Mouse (Mus musculus): Measurements from ENCODE around the gene Nr6a1. TPM values are rescaled to one million over a fixed set of nuclear protein-coding genes. Genes with fewer than 3 reads are reported as not detected.

Nr6a1 gene
- 5.3 and 5.4 TPM in 2 replicates for polyA plus RNA-seq (2012; rRNA removed)

DNA sequence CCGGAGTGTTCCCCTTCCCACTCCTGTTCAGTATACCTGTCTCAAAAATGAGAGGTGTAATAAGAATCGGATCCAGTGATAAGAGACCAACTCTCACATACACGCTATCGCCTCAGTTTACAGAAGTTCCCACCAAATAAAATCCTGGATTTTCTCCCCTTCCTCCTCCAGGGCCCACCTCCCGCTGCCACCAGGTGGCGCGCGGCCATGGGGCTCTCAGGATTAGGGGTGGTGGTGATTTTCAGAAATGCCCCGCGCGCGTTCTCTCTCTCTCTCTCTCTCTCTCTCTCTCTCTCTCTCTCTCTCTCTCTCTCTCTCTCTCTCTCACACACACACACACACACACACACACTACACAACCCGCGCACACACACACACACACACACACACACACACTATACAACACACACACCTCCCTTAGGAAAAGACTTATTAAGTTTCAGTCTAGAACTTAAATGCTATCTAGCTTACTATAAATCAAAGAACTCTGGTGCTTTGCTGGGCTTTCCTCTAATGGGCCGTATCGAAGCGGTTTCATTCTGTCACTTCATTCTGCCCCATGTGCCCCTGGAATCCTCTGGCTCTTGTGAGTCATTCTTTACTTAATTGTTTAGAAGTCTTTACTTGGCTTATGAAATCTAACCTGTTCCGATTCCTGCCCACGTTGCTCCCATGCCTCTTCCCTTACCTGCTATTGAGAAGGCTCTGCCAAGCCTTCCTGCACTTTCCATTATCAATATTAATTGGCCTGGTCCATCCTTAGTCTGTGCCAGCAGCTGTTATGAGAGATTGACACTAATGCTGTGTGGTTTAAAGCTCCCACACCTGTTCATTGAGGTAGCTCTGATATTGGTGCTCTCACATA, at the start of gene Nr6a1:
Gene Nr6a1, minus strand, starts transcription at position 574 of the 865 bp plus-strand sequence.
- no peak for DNase-seq (ENCODE audit: low spot score)

DNA sequence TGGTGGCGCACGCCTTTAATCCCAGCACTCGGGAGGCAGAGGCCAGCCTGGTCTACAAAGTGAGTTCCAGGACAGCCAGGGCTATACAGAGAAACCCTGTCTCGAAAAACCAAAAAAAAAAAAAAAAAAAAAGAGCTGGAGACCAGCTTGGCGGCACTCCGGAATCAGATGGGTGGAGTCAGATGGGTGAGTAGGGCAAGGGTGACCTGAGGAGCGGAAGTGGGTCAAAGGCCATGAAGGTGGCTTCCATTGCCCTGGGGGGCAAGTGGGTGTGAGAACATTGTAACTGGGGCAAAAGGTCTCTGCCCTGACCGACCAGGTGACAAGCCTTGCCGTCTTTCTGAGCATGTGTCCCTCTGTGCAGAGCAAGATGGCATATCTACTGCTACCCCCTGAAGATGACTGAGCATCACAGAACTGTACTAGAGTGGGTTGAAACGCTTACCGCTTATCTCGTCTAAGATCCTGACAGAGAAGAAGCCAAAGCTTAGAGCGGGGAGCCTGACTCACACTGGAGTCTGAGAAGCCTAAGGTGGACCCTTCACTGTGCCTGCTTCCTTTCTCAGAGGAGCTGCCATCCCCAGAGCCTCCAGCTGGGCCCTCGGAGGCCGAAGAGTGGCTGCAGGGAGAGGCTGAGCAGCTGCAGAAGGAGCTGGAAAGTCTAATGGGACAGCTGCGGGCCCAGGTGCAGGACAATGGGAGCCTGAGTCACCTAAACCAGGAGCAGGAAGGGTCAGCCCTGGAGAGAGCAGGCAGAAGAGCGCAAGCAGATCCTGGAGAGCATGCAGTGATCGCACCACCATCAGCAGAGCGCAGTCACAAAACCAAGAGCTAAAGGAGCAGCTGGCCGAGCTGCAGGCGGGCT, 48.7 kb upstream of the Nr6a1 start:
- DNase-seq (ENCODE audit: low spot score): no peak

DNA sequence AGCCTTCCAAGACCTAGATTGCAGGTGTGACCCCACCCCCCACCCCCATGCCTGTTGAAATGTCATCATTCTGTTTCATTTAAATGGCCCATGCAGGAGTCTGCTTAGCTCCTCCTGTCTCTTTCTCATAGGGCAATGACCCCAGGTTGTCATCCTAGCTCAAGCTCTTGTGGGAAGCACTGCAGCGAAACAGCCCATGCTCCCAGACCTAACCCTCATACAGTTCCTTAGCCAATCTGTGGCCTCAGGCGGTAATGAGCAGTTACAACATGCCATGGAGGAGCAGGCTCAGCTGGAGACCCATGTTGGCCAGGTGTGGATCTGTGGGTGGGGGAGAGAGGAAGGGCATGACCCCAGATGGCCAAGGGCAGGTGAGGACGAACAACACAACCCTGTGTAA, 47.7 kb upstream of the Nr6a1 start:
- DNase-seq (ENCODE audit: low spot score): no peak

DNA sequence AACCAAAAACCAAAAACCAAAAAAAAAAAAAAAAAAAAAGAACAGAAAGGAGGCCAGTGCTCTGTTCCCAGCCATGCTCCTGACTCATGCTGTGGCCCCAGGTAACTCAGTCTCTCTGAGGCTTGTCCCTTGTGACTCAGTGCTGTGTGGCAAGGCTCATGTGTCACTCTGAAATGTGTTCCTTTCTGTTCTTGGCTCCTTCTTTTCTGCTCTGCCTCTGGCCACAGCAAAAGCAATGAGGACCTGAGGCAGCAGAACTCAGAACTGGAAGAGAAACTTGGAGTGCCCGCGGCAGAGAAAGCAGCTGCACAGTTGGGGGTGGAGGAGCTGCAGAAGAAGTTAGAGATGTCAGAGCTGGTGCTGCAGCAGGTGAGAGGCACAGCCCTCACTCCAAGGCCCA, 46.7 kb upstream of the Nr6a1 start:
- DNase-seq (ENCODE audit: low spot score): no peak

DNA sequence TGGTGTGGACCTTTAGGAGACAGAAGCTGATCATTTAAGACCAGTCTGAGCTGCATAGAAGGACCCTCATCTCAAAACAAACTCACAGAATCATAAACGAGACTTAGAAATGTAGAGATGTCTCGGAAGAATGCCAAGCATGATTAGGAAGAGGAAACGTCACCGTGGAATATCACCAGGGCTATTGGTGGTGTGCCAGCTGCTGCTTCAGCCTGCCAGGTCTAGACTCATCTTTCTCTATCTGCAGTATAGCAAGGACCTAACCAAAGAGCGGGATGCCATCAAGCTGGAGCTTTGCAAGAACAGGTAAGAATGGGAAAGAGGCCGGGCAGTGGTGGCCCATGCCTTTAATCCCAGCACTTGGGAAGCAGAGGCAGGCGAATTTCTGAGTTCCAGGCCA, 46.2 kb upstream of the Nr6a1 start:
- DNase-seq (ENCODE audit: low spot score): no peak

DNA sequence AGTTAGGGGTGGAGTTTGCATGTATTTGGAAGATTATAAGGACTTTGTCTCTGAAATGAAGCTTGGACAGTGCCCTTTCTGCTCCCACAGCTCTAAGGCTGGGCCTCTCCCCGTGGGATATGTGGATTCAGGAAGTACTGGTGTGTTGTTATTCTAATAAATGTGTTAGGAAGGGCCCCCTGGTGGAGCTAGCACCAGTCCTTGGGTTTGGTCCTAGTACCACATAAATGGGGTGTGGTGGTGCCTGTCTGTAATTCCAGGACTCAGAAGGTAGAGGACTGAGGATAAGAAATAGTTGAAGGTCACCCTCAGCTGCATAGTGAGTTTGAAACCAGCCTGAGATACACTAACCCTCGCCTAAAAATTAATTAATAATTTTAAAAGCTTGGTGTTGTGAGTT, 45.7 kb upstream of the Nr6a1 start:
- DNase-seq (ENCODE audit: low spot score): no peak

DNA sequence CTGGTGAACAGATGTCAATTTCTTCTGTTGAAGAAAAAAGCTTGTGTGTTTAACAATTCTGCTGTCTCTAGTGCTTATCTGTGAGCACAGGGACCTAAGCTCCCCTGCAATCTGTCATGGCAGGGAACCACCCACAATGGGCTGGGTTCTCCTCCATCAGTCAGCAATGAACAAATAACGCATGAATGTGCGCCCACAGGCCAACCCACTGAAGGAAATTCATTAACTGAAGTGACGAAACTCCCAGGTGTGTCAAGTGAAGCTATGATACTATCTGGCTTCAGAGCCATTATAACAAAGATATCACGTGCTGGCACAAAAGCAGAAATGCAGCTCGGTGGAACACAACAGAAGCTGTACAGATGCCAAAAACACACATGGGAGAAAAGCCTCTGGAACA, 42.6 kb upstream of the Nr6a1 start:
- DNase-seq (ENCODE audit: low spot score): no peak

DNA sequence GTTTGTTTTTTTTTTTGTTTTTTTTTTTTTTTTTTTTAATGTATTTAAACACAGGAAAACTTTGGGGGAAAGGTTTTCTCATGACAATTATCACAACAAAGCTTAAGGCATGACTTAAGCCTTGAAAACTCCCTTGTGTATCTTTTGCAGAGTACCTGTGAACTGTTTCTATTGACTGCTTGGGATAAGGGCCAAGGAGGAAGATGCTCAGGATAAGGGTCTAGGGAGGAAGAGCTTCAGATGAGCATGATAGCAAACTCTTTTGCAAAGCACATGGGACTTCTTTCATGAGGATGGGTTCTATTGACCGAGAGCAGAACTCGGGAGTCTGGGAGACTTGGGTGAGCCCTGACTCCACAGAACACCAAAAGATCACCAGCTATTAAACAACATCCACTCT, 42.2 kb upstream of the Nr6a1 start:
- DNase-seq (ENCODE audit: low spot score): no peak

DNA sequence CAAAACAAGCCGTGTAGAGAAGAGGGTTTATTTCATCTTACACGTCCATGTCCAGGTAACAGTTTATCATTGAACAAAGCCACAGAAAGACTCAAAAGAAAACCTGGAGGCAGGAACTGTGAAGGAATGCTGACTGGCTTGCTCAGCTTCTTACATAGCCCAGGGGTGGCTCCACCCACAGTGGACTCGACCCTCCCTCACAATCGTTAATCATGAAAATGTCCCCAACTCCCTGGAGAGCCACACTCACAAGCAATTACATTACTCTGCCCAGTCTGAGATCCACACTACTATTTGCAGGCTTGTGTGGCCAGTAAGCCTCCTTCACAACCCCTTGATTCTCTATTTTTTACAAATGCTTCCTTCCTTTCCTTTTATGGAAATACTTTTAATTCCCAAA, 36.7 kb upstream of the Nr6a1 start:
- no peak for DNase-seq (ENCODE audit: low spot score)

DNA sequence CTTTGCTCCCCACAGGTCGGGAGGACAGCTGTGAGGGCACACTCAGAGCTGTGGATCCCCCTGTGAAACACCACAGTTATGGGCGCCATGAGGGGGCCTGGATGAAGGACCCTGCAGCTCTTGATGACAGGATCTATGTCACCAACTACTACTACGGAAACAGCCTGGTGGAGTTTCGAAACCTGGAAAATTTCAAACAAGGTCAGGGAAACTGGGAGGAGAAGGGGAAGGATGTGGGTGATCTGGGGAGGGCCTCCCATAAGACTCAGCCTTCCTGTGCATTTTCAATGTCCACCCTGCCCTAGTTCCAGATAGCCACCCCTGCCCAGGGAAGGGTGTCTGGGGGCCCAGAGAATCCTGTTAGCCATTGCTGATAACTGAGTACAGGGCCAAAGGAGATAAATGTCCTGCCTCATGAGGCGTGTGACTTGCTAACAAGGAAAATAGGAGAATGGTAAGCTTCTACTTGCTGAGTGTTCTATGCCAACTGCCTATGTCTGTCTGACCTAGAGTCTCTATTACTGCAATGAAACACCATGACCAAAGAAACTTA, 30.3 kb upstream of the Nr6a1 start:
- no peak for DNase-seq (ENCODE audit: low spot score)

DNA sequence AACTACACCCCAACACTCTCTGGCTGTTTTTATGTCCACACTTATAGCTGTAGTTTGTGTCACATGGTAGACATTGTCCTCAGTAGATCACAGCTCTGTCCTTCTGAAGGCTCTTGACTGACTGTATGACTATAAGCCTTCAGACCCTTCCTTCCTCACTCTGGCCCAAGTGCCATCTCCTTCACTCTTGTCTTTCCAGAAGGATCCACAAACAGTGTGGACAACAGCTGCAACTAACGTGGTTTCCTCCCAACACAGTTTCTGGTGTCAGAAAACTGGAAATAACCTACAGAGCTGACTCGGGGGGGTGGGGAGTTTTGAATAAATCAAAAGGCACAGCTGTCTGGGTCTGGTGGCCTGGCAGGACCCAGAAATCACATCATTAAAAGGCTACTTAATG, 28.6 kb upstream of the Nr6a1 start:
- DNase-seq (ENCODE audit: low spot score): no peak

DNA sequence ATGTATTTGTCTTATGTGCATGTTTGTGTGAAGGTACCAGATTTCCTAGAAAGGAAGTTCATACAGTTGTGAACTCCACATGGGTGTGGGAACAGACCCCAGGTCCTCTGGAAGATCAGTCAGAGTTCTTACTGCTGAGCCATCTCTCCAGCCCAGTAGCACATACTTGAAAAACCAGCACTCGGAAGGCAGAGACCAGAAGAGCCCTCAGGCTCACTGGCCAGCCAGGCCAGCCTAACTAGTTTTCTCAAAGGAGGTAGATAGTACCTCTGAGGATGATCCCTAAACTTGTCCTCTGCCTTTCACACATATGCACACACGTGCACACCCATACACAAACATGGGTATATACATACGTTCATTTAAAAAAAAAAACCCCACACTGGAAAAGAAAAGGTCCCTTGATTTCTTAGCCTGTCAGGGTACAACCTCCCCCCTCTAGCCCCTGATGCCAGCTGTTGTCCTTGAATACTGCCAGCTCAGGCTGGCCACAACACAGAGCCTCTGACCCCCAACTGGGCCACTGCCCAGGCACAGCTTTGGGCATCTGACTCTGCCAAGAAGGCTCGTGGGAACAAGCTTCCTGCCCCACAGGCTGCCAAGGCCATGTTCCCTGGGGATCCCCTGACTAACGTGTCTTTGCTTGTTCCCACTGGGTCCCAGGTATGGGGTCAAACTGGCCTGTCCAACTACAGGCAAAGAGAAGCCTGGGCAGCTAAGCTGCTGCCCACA, 25.8 kb upstream of the Nr6a1 start:
- peak; percentile 36 for DNase-seq (ENCODE audit: low spot score)

DNA sequence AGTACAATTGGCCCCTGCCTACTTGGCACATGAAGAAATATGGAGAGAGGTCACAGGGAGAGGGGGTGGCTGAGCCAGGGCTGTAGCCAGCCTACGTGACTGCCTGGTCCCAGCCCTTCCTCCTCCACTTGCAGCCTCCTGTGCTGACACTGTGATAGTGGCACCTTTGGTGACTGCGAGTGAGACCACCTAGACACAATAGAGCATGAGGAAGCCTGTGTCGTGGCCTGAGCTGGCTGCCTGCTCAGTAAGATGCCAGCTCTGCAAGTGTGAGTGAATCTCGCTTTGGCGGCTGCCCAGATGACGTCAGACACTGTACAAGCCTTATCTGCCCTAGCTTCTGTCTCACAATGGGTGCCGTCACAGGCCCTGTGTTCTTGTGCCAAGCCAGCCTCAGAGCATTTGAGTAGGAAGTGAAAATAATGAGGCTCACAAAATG, 22.8 kb upstream of the Nr6a1 start:
- no peak for DNase-seq (ENCODE audit: low spot score)

DNA sequence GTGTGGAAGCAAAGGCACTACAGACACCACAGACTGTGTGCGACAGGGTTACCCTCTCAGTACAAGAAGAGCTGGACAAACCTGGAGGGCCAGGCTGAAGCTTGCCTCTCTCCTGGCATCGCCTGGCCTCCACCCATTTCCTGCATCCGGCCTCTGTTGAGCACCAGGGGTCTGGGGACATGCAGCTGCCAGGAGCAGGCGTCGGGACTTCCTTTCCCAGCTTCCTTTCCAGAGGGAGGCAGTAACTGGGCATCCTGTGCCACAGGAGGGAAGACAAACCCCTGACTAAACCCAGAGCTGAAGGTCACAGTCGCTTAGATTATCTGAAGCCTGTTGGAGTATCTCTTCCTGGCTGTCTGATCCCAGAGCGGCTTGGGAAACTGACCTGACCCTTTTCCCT, 20.1 kb upstream of the Nr6a1 start:
- DNase-seq (ENCODE audit: low spot score): no peak

DNA sequence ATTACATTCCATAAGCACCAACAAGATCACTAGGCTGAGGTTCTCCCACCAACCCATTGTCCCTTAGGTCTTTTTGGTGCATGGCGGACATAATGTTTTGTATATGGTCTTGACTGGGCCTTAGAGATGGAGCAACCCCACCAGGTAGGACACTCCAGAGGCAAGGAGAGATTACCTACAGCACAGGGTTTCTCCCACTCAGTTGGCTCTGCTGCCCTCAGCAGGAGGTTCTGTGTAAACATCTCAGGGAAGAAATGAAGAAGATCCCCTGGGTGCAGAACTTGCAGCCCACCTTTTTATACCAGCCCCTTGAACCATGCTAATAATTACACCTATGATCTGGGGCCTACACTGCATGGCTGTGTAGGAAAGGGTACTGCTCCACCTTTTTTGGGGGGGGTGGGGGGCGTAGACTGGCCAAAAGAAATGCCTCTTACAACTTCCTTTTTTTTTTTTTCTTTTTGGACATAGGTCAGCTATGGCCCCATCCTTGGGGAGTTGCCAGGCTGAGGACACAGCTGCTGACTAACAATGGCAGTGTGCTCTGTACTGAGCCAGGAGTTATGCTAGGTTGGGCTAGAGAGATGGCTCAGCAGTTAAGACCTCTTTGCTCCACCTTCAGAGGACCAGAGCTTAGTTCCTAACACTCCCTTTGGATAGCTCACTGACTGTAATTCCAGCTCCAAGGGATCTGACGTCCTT, 17.1 kb upstream of the Nr6a1 start:
- no peak for DNase-seq (ENCODE audit: low spot score)

DNA sequence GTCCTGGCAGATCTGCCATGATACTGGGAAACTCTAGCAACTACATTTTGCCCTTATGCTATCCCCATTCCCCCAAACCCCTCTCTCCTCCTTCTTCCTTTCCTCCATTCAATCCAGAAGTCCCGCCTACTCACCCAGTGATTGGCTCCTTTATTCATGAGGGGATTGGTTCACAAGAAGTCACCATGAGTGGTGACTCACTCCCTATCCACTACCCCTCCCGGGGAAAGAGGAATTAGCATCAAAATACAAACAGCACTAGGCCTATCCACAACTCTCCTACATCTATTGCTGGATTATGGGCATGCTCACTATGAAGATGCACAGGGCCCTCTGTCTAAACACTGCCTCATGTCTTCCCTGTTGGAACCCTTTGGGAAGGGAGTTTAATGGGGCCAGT, 16.5 kb upstream of the Nr6a1 start:
- no peak for DNase-seq (ENCODE audit: low spot score)

DNA sequence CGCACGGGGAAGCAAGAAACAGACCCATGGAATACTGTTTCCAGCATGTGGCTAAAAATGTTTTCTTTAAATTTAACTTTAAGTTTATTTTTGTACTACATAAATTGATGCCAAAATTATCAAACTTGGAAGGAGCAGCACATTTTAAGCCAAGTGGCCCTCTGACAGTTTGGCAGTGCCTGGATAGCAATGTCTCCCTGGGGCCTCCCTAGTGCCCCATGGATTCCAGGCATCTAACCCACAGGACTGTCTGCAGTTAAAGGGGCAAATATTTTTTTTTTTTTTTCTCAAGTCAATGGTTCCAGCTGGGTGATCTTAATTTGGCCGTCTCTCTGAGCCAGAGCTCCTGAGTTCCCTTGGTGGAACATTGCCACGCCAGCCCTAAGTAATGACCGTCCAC, 15.7 kb upstream of the Nr6a1 start:
- DNase-seq (ENCODE audit: low spot score): no peak

DNA sequence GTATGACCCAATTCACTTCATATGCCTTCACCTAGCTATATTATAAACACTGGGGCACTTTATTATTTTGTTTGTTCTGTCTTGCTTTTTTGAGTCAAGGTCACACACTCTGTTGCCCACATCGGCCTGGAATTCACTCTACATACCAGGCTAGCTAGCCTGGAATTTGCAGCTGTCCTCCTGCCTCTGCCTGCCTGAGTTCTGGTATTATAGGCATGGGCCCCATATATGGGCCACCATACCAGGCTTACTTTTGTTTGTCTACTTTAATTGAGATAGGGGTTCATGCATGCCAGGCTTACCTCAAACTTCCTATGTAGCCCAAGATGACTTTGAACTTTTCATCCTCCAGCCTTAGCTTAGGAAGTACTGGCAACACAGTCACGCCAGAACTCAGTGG, 14.4 kb upstream of the Nr6a1 start:
- no peak for DNase-seq (ENCODE audit: low spot score)

DNA sequence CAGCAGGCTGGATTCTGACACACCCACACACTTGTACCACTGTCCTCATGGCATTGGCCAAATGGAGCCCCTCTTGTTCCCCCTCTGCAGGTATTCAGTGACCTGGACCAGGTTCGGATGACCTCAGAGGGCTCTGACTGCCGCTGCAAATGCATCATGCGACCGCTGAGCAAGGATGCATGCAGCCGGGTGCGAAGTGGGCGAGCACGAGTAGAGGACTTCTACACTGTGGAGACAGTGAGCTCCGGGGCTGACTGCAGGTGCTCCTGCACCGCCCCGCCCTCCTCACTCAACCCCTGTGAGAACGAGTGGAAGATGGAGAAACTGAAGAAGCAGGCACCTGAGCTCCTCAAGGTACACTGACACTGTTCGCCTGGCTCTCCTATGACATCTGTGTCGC, 13.9 kb upstream of the Nr6a1 start:
- no peak for DNase-seq (ENCODE audit: low spot score)

DNA sequence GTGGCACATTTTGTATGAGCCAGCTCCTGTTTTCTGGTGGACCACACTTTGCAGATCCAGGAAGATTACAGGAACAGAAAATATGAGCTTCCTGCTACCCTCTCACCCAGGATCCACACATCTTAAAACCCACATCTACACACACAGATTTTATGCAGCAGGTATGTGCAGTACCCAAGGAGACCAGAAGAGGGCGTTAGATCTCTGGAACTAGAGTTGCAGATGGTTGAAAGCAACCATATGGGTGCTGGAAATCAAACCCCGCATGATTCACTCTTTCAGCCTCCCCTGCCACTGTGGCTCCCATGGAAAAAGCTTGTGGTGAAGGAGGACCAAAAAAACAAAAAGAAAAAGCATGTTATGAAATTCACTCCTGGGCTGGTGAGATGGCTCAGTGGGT, 11.6 kb upstream of the Nr6a1 start:
- no peak for DNase-seq (ENCODE audit: low spot score)

DNA sequence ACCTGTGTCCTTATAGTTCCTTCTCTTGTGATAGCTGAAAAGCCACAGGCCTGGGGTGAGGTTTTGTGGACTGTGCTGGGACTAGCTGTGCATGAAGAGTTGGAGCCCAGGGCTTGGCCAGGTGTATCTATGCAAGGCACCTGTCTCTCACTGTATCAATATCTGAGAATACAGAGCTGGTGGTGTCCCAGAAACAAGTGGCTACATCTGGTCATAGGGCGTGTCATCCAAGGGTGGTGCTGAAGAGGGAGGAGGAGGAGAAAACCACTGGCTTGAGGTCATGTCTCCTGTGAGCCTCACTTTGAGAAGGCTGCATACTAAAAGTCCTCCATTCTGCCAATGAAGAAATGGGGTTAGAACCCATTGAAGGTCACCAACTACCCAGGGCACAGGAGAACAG, 10.5 kb upstream of the Nr6a1 start:
- DNase-seq (ENCODE audit: low spot score): no peak

All from urinary bladder, adult 2 months (tissue).